In genomic region chr4:147903601-147904000, GRCm38 (mm10) we compare ENCODE assay signal across 8 mouse cellular contexts. TPM values are rescaled to one million over a fixed set of nuclear protein-coding genes. Genes with fewer than 3 reads are reported as not detected.
DNase-seq lines count a peak whose midpoint lies in the region; ATAC-seq and TF ChIP-seq lines count a peak whose summit lies in the region.

No protein-coding gene starts in this region.

- no peak for TF ChIP-seq POLR2A in thymus, adult 2 months (IDR thresholded peaks at IDR 0.05; ENCODE audit: control insufficient read depth, extremely low read depth, insufficient read depth, low read length, poor library complexity)

- peaks cover 49% of the 10 kb centered on the region for H3K36me3 ChIP-seq in heart, embryonic 13.5 days
- H3K36me3 ChIP-seq in hindbrain, embryonic 12.5 days, result peaks cover 37% of the 10 kb centered on the region
- peaks cover 39% of the 10 kb centered on the region for H3K36me3 ChIP-seq in midbrain, embryonic 13.5 days
- no peaks in the 10 kb centered on the region for H3K36me3 ChIP-seq in thymus, adult 2 months (ENCODE audit: control insufficient read depth, insufficient read depth, low read length)

- no peaks in the 10 kb centered on the region for H3K27me3 ChIP-seq in heart, embryonic 13.5 days (replicated peaks)
- H3K27me3 ChIP-seq in hindbrain, embryonic 12.5 days, result no peaks in the 10 kb centered on the region
- no peaks in the 10 kb centered on the region for H3K27me3 ChIP-seq in midbrain, embryonic 13.5 days
- H3K27me3 ChIP-seq in thymus, adult 2 months (ENCODE audit: control insufficient read depth, insufficient read depth, low read length), result no peaks in the 10 kb centered on the region

- no peak for DNase-seq in heart, postnatal 14 days
- DNase-seq in adrenal gland, postnatal 25 days, result peak; percentile 37
- DNase-seq in thymus, adult 2 months, result no peak
- no peak for DNase-seq in embryo, embryonic 11 days
- DNase-seq in spleen, postnatal 10 days (ENCODE audit: low spot score in 2 of 2), result no peak

- peak overlapping the region; percentile 95 for H3K4me3 ChIP-seq in heart, embryonic 13.5 days
- H3K4me3 ChIP-seq in hindbrain, embryonic 12.5 days, result peak overlapping the region; percentile 93
- H3K4me3 ChIP-seq in midbrain, embryonic 13.5 days (replicated peaks), result peak overlapping the region; percentile 79
- H3K4me3 ChIP-seq in thymus, adult 2 months (ENCODE audit: control insufficient read depth, insufficient read depth, low read length), result no peak overlapping the region

- H3K9me3 ChIP-seq in heart, embryonic 13.5 days, result no peaks in the 10 kb centered on the region
- no peaks in the 10 kb centered on the region for H3K9me3 ChIP-seq in hindbrain, embryonic 12.5 days (replicated peaks)
- no peaks in the 10 kb centered on the region for H3K9me3 ChIP-seq in midbrain, embryonic 13.5 days

- intact Hi-C loops in heart, postnatal 14 days (cut with DNase I), result no loop called here

- H3K4me2 ChIP-seq in heart, embryonic 13.5 days, result peak overlapping the region; percentile 86
- peak overlapping the region; percentile 74 for H3K4me2 ChIP-seq in hindbrain, embryonic 12.5 days (replicated peaks)
- H3K4me2 ChIP-seq in midbrain, embryonic 13.5 days (replicated peaks), result peak overlapping the region; percentile 66

- H3K27ac ChIP-seq in heart, embryonic 13.5 days (replicated peaks), result peak overlapping the region; percentile 92
- no peak overlapping the region for H3K27ac ChIP-seq in hindbrain, embryonic 12.5 days
- H3K27ac ChIP-seq in midbrain, embryonic 13.5 days, result no peak overlapping the region
- H3K27ac ChIP-seq in thymus, adult 2 months (ENCODE audit: control insufficient read depth, insufficient read depth, low read length), result no peak overlapping the region

- H3K9ac ChIP-seq in heart, embryonic 13.5 days, result peak overlapping the region; percentile 97
- H3K9ac ChIP-seq in hindbrain, embryonic 12.5 days, result peak overlapping the region; percentile 91
- peak overlapping the region; percentile 83 for H3K9ac ChIP-seq in midbrain, embryonic 13.5 days (replicated peaks)

- 65% methylated on average over 3 of the region's 3 CpGs for WGBS in heart, embryonic 13.5 days
- WGBS in hindbrain, embryonic 12.5 days, result 79% methylated on average over 3 of the region's 3 CpGs
- 88% methylated on average over 3 of the region's 3 CpGs for whole genome bisulfite sequencing in midbrain, embryonic 13.5 days
- 77% methylated on average over 3 of the region's 3 CpGs for WGBS in thymus, adult 2 months

- no peak for ATAC-seq in heart, embryonic 13.5 days (ENCODE audit: extremely low read depth, insufficient number of reproducible peaks, low FRiP score, low TSS enrichment)
- ATAC-seq in hindbrain, embryonic 12.5 days (ENCODE audit: low FRiP score), result no peak
- ATAC-seq in midbrain, embryonic 13.5 days, result no peak

- peaks cover 58% of the 10 kb centered on the region for H3K4me1 ChIP-seq in heart, embryonic 13.5 days
- H3K4me1 ChIP-seq in hindbrain, embryonic 12.5 days, result peaks cover 15% of the 10 kb centered on the region
- peaks cover 16% of the 10 kb centered on the region for H3K4me1 ChIP-seq in midbrain, embryonic 13.5 days (replicated peaks)
- H3K4me1 ChIP-seq in thymus, adult 2 months (replicated peaks; ENCODE audit: control insufficient read depth, insufficient read depth, low read length), result peaks cover 2% of the 10 kb centered on the region

- TF ChIP-seq CTCF in thymus, adult 2 months (IDR thresholded peaks at IDR 0.05; ENCODE audit: borderline replicate concordance, control insufficient read depth, extremely low read depth, insufficient read depth, low read length, poor library complexity), result no peak

RNA-seq across cellular contexts. Expression of gene Mfn2, which starts 0.9 kb away (rescaled TPM):
- polyA plus RNA-seq in heart, embryonic 13.5 days (2015; fragmentation: Nextera tagmentation; extraction: Ambion mirVana), result 102 and 105 TPM in 2 replicates
- total RNA-seq in heart, postnatal 14 days (2021), result 100 to 1,000 TPM; 621 to 624 TPM
- 151 and 217 TPM in 2 replicates for total RNA-seq in adrenal gland, postnatal 25 days (2021)
- polyA plus RNA-seq in hindbrain, embryonic 12.5 days (2016; fragmentation: Nextera tagmentation; extraction: Ambion mirVana), result 69.7 and 73.1 TPM in 2 replicates
- 77.3 and 78.6 TPM in 2 replicates for polyA plus RNA-seq in midbrain, embryonic 13.5 days (2015; fragmentation: Nextera tagmentation; extraction: Ambion mirVana)
- 40.4 and 50.2 TPM in 2 replicates for polyA plus RNA-seq in thymus, adult 2 months (2012; rRNA removed)

RNA-seq across cellular contexts. Expression of gene Plod1, which starts 33.0 kb away (rescaled TPM):
- 43.7 and 49.2 TPM in 2 replicates for polyA plus RNA-seq in heart, embryonic 13.5 days (2015; fragmentation: Nextera tagmentation; extraction: Ambion mirVana)
- total RNA-seq in heart, postnatal 14 days (2021), result 10 to 100 TPM; 90.1 to 95.0 TPM
- total RNA-seq in adrenal gland, postnatal 25 days (2021), result 41.0 and 43.3 TPM in 2 replicates
- 41.7 and 46.3 TPM in 2 replicates for polyA plus RNA-seq in hindbrain, embryonic 12.5 days (2016; fragmentation: Nextera tagmentation; extraction: Ambion mirVana)
- polyA plus RNA-seq in midbrain, embryonic 13.5 days (2015; fragmentation: Nextera tagmentation; extraction: Ambion mirVana), result 18.7 and 20.4 TPM in 2 replicates
- polyA plus RNA-seq in thymus, adult 2 months (2012; rRNA removed), result 21.2 and 28.9 TPM in 2 replicates

RNA-seq across cellular contexts. Expression of gene Fv1, which starts 34.8 kb away (rescaled TPM):
- polyA plus RNA-seq in heart, embryonic 13.5 days (2015; fragmentation: Nextera tagmentation; extraction: Ambion mirVana), result 7.5 and 8.0 TPM in 2 replicates
- total RNA-seq in heart, postnatal 14 days (2021), result 10 to 100 TPM; 15.5 to 19.7 TPM
- total RNA-seq in adrenal gland, postnatal 25 days (2021), result 12.2 and 16.6 TPM in 2 replicates
- 13.5 and 13.8 TPM in 2 replicates for polyA plus RNA-seq in hindbrain, embryonic 12.5 days (2016; fragmentation: Nextera tagmentation; extraction: Ambion mirVana)
- polyA plus RNA-seq in midbrain, embryonic 13.5 days (2015; fragmentation: Nextera tagmentation; extraction: Ambion mirVana), result 11.6 and 12.1 TPM in 2 replicates
- polyA plus RNA-seq in thymus, adult 2 months (2012; rRNA removed), result 3.0 and 3.7 TPM in 2 replicates

RNA-seq across cellular contexts. Expression of gene Miip, which starts 35.0 kb away (rescaled TPM):
- 27.2 and 27.6 TPM in 2 replicates for polyA plus RNA-seq in heart, embryonic 13.5 days (2015; fragmentation: Nextera tagmentation; extraction: Ambion mirVana)
- 1 to 10 TPM; 9.1 TPM for total RNA-seq in heart, postnatal 14 days (2021)
- 31.9 and 37.7 TPM in 2 replicates for total RNA-seq in adrenal gland, postnatal 25 days (2021)
- 45.2 and 46.1 TPM in 2 replicates for polyA plus RNA-seq in hindbrain, embryonic 12.5 days (2016; fragmentation: Nextera tagmentation; extraction: Ambion mirVana)
- polyA plus RNA-seq in midbrain, embryonic 13.5 days (2015; fragmentation: Nextera tagmentation; extraction: Ambion mirVana), result 47.4 and 50.3 TPM in 2 replicates
- polyA plus RNA-seq in thymus, adult 2 months (2012; rRNA removed), result 167 and 170 TPM in 2 replicates

RNA-seq across cellular contexts. Expression of gene 2510039O18Rik, which starts 37.1 kb away (rescaled TPM):
- 12.4 and 13.0 TPM in 2 replicates for polyA plus RNA-seq in heart, embryonic 13.5 days (2015; fragmentation: Nextera tagmentation; extraction: Ambion mirVana)
- total RNA-seq in heart, postnatal 14 days (2021), result 10 to 100 TPM; 39.6 to 43.9 TPM
- total RNA-seq in adrenal gland, postnatal 25 days (2021), result 44.6 and 50.5 TPM in 2 replicates
- 26.7 and 27.7 TPM in 2 replicates for polyA plus RNA-seq in hindbrain, embryonic 12.5 days (2016; fragmentation: Nextera tagmentation; extraction: Ambion mirVana)
- polyA plus RNA-seq in midbrain, embryonic 13.5 days (2015; fragmentation: Nextera tagmentation; extraction: Ambion mirVana), result 10.2 and 13.6 TPM in 2 replicates
- polyA plus RNA-seq in thymus, adult 2 months (2012; rRNA removed), result 170 and 174 TPM in 2 replicates
